Mouse (Mus musculus): ENCODE measurements around the gene Eral1. TPM values are rescaled to one million over a fixed set of nuclear protein-coding genes. Genes with fewer than 3 reads are reported as not detected.

Eral1 gene
- polyA plus RNA-seq, 1 experiment = 17.4 TPM

DNA sequence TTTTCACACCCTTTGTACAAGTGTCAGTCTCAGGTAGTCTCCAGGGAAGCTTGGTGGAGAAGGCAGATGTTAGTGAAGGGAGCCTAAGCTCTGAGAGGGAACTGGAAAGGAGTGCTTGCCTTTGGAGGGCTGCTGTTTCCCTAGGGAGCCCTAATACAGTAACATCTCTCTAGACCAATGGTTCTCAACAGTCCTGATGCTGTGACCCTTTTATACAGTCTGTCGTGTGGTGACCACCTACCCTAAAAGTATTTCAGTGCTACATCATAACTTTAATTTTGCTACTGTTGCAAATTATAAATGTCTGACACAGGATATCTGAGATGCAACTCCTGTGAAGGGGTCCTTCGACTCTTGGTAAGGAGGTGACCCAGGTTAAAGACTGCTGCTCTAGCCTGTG, 49.6 kb downstream of the Eral1 start:
- no peak for TF ChIP-seq POLR2A (IDR thresholded peaks at IDR 0.05; ENCODE audit: control insufficient read depth, low read depth, low read length)
- TF ChIP-seq CTCF (IDR thresholded peaks at IDR 0.05; ENCODE audit: control insufficient read depth, insufficient read depth, insufficient replicate concordance, low read depth, low read length) = no peak
- Histone ChIP-seq H3K4me1 (ENCODE audit: control insufficient read depth, insufficient read depth, low read length) (peaks cover 8% of the 10 kb centered on the region), H3K27me3 (ENCODE audit: control insufficient read depth, insufficient read depth, low read length) (no peaks in the 10 kb centered on the region), H3K4me3 (ENCODE audit: control insufficient read depth, low read depth, low read length) (no peak overlapping the region), H3K27ac (ENCODE audit: control insufficient read depth, insufficient read depth, low read depth, low read length) (no peak overlapping the region), H3K36me3 (ENCODE audit: control insufficient read depth, insufficient read depth, low read length) (peaks cover 2% of the 10 kb centered on the region)

DNA sequence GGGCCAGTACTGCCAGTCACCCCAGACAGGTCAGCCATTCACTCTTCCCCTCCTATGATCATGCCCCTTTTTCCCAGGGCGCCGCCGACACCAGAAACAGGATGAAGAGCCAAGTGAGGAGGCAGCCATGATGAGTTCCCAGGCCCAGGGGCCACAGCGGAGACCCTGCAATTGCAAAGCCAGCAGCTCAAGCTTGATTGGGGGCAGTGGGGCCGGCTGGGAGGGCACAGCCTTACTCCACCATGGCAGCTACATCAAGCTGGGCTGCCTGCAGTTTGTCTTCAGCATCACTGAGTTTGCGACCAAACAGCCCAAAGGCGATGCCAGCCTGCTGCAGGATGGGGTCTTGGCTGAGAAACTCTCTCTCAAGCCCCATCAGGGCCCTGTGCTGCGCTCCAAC, 50.9 kb downstream of the Eral1 start:
- H3K27me3 ChIP-seq (ENCODE audit: control insufficient read depth, insufficient read depth, low read length) = no peaks in the 10 kb centered on the region
- TF ChIP-seq CTCF (IDR thresholded peaks at IDR 0.05; ENCODE audit: control insufficient read depth, insufficient read depth, insufficient replicate concordance, low read depth, low read length) (no peak), POLR2A (IDR thresholded peaks at IDR 0.05; ENCODE audit: control insufficient read depth, low read depth, low read length) (no peak)

DNA sequence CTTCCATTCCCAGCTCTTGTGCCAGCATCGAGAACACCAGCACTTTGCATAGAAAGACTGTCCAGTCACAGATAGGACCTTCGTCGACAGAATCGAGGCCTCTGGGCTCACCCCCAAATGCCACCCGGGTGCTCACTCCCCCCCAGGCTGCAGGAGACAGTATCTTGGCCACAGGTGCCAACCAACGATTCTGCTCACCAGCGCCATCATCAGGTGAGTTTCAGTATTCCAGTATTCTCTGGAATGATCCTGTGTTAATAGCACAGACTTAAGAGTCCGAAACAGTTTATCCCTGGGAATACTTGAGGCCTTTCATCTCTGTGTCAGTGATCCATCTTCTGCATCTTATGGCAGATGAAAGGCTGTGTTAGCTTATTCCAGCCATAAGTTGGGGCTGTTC, 56.6 kb downstream of the Eral1 start:
- Histone ChIP-seq H3K4me3 (ENCODE audit: control insufficient read depth, low read depth, low read length) (no peak overlapping the region), H3K4me1 (ENCODE audit: control insufficient read depth, insufficient read depth, low read length) (peaks cover 5% of the 10 kb centered on the region), H3K27ac (ENCODE audit: control insufficient read depth, insufficient read depth, low read depth, low read length) (no peak overlapping the region), H3K36me3 (ENCODE audit: control insufficient read depth, insufficient read depth, low read length) (peaks cover 6% of the 10 kb centered on the region), H3K27me3 (ENCODE audit: control insufficient read depth, insufficient read depth, low read length) (no peaks in the 10 kb centered on the region)
- TF ChIP-seq POLR2A (IDR thresholded peaks at IDR 0.05; ENCODE audit: control insufficient read depth, low read depth, low read length) = no peak
- no peak; the same call in 1 of the 2 replicates for TF ChIP-seq CTCF (IDR thresholded peaks at IDR 0.05; ENCODE audit: control insufficient read depth, insufficient read depth, insufficient replicate concordance, low read depth, low read length)

More for the DNA sequence above, 50.9 kb downstream of the Eral1 start:
- Histone ChIP-seq H3K4me1 (ENCODE audit: control insufficient read depth, insufficient read depth, low read length) (peaks cover 8% of the 10 kb centered on the region), H3K27ac (ENCODE audit: control insufficient read depth, insufficient read depth, low read depth, low read length) (no peak overlapping the region), H3K36me3 (ENCODE audit: control insufficient read depth, insufficient read depth, low read length) (peaks cover 2% of the 10 kb centered on the region), H3K4me3 (ENCODE audit: control insufficient read depth, low read depth, low read length) (no peak overlapping the region)

Other genes starting within 250 kb of the Eral1 start
- 0.94 and 1.4 TPM in 2 replicates for gene Pipox, start 186.3 kb downstream of the Eral1 start, polyA plus RNA-seq (2012; rRNA removed)
- gene Sez6, start 149.6 kb downstream of the Eral1 start, polyA plus RNA-seq (2012; rRNA removed) = 7.0 and 8.3 TPM in 2 replicates
- 24.6 and 26.7 TPM in 2 replicates for gene Phf12, start 97.6 kb downstream of the Eral1 start, polyA plus RNA-seq (2012; rRNA removed)
- 4.9 and 5.1 TPM in 2 replicates for gene Dhrs13, start 48.1 kb downstream of the Eral1 start, polyA plus RNA-seq (2012; rRNA removed)
- gene Flot2, start 42.5 kb downstream of the Eral1 start, polyA plus RNA-seq (2012; rRNA removed) = 35.3 and 36.6 TPM in 2 replicates
- 11.5 and 11.7 TPM in 2 replicates for gene Fam222b, start 14.3 kb upstream of the Eral1 start, polyA plus RNA-seq (2012; rRNA removed)
- gene Traf4, start 85.2 kb upstream of the Eral1 start, polyA plus RNA-seq (2012; rRNA removed) = 9.5 and 12.5 TPM in 2 replicates
- 22.2 and 22.3 TPM in 2 replicates for gene Nek8, start 96.3 kb upstream of the Eral1 start, polyA plus RNA-seq (2012; rRNA removed)
- gene Tlcd1, start 96.3 kb upstream of the Eral1 start, polyA plus RNA-seq (2012; rRNA removed) = 65.1 and 73.7 TPM in 2 replicates
- gene Rpl23a, start 103.2 kb upstream of the Eral1 start, polyA plus RNA-seq (2012; rRNA removed) = 125 and 137 TPM in 2 replicates
- gene Rab34, start 108.0 kb upstream of the Eral1 start, polyA plus RNA-seq (2012; rRNA removed) = 10.4 and 13.2 TPM in 2 replicates
- gene Proca1, start 113.0 kb upstream of the Eral1 start, polyA plus RNA-seq (2012; rRNA removed) = 175 and 191 TPM in 2 replicates
- gene Sdf2, start 165.4 kb upstream of the Eral1 start, polyA plus RNA-seq (2012; rRNA removed) = 34.2 and 35.3 TPM in 2 replicates
- 20.1 and 22.2 TPM in 2 replicates for gene Supt6, start 165.6 kb upstream of the Eral1 start, polyA plus RNA-seq (2012; rRNA removed)
- 125 and 133 TPM in 2 replicates for gene 2610507B11Rik, start 181.4 kb upstream of the Eral1 start, polyA plus RNA-seq (2012; rRNA removed)
- 0.22 and 0.28 TPM in 2 replicates for gene BC030499, start 210.5 kb upstream of the Eral1 start, polyA plus RNA-seq (2012; rRNA removed)
- 54.3 and 56.0 TPM in 2 replicates for gene Spag5, start 221.1 kb upstream of the Eral1 start, polyA plus RNA-seq (2012; rRNA removed)
- gene Aldoc, start 242.6 kb upstream of the Eral1 start, polyA plus RNA-seq (2012; rRNA removed) = 5.8 and 7.4 TPM in 2 replicates
- gene Pigs, start 248.0 kb upstream of the Eral1 start, polyA plus RNA-seq (2012; rRNA removed) = 57.4 and 69.7 TPM in 2 replicates